Mouse (Mus musculus) forebrain, embryonic 14.5 days (tissue): ENCODE measurements around the gene Pde4c. TPM values are rescaled to one million over a fixed set of nuclear protein-coding genes. Genes with fewer than 3 reads are reported as not detected.

ENCODE experiments used
- ATAC-seq: fragments of 200-750 bp; cut with Nextera tagmentation; 2 replicates; pipeline ENCODE4 v1.8.0; 2017; ENCODE audit warnings: mild to moderate bottlenecking, moderate library complexity
- DNase-seq: peaks from one replicate; pipeline ENCODE4 v3.0.0-alpha.2; 2015; ENCODE audit warnings: low spot score
- H3K27ac ChIP-seq: fragments of 300-500 bp; sonication (generic); 2 replicates; pipeline ENCODE4 v1.5.1; 2014; ENCODE audit warnings: low read depth, mild to moderate bottlenecking, control low read depth, low read length, moderate library complexity
- H3K27me3 ChIP-seq: fragments of 300-500 bp; sonication (generic); replicated peaks from 2 replicates; pipeline ENCODE4 v1.6.1; 2014; ENCODE audit warnings: low read length, control low read depth, mixed read lengths; ENCODE audit not compliant: control insufficient read depth, insufficient read depth
- H3K36me3 ChIP-seq: fragments of 300-500 bp; sonication (generic); 2 replicates; pipeline ENCODE4 v1.6.1; 2014; ENCODE audit warnings: low read length, control low read depth; ENCODE audit not compliant: control insufficient read depth, insufficient read depth
- H3K4me1 ChIP-seq: fragments of 300-500 bp; sonication (generic); 2 replicates; pipeline ENCODE4 v1.6.1; 2014; ENCODE audit warnings: antibody characterized with exemption, low read length, control low read depth; ENCODE audit not compliant: control insufficient read depth, insufficient read depth
- H3K4me2 ChIP-seq: fragments of 300-500 bp; sonication (generic); 2 replicates; pipeline ENCODE4 v1.6.1; 2014; ENCODE audit warnings: mild to moderate bottlenecking, control low read depth, low read length
- H3K4me3 ChIP-seq: fragments of 300-500 bp; sonication (generic); 2 replicates; pipeline ENCODE4 v1.5.1; 2014; ENCODE audit warnings: low read depth, low read length, control low read depth
- H3K9ac ChIP-seq: fragments of 300-500 bp; sonication (generic); 2 replicates; pipeline ENCODE4 v1.6.1; 2014; ENCODE audit warnings: mild to moderate bottlenecking, low read length, control low read depth, moderate library complexity
- H3K9me3 ChIP-seq: fragments of 300-500 bp; sonication (generic); replicated peaks from 2 replicates; pipeline ENCODE4 v1.6.1; 2016; ENCODE audit warnings: low read length, control low read depth, mixed read lengths; ENCODE audit not compliant: control insufficient read depth
- WGBS: fragments of 180-500 bp; shearing (Covaris S2); extraction: QIAGEN DNeasy Blood & Tissue Kit; methylation state at CpG from one replicate; pipeline ENCODE4 v1.1.7; 2014; 5-methylcytosine and 5-hydroxymethylcytosine counted together
- polyA plus RNA-seq: library from polyadenylated mRNA; unstranded; fragments of >200 nt; fragmentation: Nextera tagmentation; extraction: Ambion mirVana; gene quantifications from 2 replicates; pipeline ENCODE4 v1.2.1, GENCODE M21; 2014

Gene Pde4c
- polyA plus RNA-seq, 1 experiment from 2014 or later = not detected

DNA sequence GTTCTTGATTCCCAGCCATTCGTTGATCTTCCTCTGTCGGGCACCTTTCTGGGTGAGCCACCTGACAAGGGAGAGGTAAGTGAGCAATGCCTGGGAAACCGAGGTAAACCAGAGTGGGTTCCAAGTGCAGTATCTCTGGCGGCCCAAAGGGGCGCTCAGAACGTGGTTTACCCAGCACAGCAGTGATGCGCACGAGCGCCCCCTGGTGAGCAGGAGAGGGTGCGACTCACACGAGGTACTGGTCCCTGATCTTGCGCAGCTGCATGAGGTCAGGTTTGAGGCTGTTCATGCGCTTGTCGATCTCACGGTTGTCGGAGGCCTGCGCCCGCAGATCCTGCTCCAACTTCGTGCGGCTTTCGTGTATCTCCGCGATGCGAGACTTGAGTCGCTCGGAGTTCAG is 45.8 kb downstream of the Pde4c start:
- 5% methylated on average over 26 of the region's 26 CpGs for WGBS
- H3K27me3 ChIP-seq = no peaks in the 10 kb centered on the region
- peaks cover 22% of the 10 kb centered on the region for H3K4me1 ChIP-seq
- H3K9me3 ChIP-seq = no peaks in the 10 kb centered on the region
- H3K27ac ChIP-seq = 0 out of 2 replicates have a peak overlapping the region, but pooled peaks have one; percentile 14
- no peak overlapping the region for H3K4me3 ChIP-seq
- ATAC-seq (peak; percentile 81), DNase-seq (peak; percentile 96)
- no peak overlapping the region for H3K9ac ChIP-seq
- H3K4me2 ChIP-seq = no peak overlapping the region
- H3K36me3 ChIP-seq = peaks cover 73% of the 10 kb centered on the region

GRCm38 (mm10) chr8:70769858-70770257 is 46.3 kb downstream of the Pde4c start:
- no peaks in the 10 kb centered on the region for H3K27me3 ChIP-seq
- ATAC-seq = no peak
- H3K4me2 ChIP-seq = no peak overlapping the region
- no peak overlapping the region for H3K4me3 ChIP-seq
- no peak overlapping the region; the same call in 1 of the 2 replicates for H3K27ac ChIP-seq
- no peak overlapping the region for H3K9ac ChIP-seq
- 72% methylated on average over 12 of the region's 12 CpGs for WGBS
- no peak for DNase-seq
- peaks cover 27% of the 10 kb centered on the region for H3K4me1 ChIP-seq
- H3K9me3 ChIP-seq = no peaks in the 10 kb centered on the region
- H3K36me3 ChIP-seq = peaks cover 75% of the 10 kb centered on the region

DNA sequence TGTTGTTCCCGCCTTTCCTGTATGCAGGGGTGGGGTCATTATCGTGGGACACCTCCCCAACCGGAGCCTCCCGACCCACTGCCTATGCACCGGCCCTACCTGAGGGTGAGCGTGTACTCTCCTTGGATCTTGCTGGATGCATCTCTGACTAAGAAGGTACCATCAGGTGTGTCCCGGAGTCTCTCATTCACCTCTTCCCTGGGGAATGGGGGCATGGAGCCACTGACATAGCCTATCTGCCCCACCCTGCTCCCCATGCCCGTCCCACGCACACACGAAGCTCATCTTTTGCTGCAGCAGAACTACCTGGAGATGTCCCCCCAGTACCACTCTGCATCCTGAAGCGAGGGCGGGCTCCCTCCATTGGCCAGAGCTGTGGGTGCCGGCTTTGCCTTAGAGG is 47.2 kb downstream of the Pde4c start:
- H3K27me3 ChIP-seq = no peaks in the 10 kb centered on the region
- ATAC-seq (no peak), DNase-seq (no peak)
- no peak overlapping the region for H3K9ac ChIP-seq
- no peak overlapping the region for H3K27ac ChIP-seq
- H3K4me2 ChIP-seq = no peak overlapping the region
- 93% methylated on average over 13 of the region's 13 CpGs for WGBS
- peaks cover 35% of the 10 kb centered on the region for H3K4me1 ChIP-seq
- peaks cover 78% of the 10 kb centered on the region for H3K36me3 ChIP-seq
- no peak overlapping the region for H3K4me3 ChIP-seq
- H3K9me3 ChIP-seq = no peaks in the 10 kb centered on the region

- H3K36me3 ChIP-seq = peaks cover 78% of the 10 kb centered on the region
- no peak overlapping the region for H3K4me2 ChIP-seq
- no peak overlapping the region for H3K4me3 ChIP-seq
Observed at GRCm38 (mm10) chr8:70771217-70771616, 47.7 kb downstream of the Pde4c start.

DNA sequence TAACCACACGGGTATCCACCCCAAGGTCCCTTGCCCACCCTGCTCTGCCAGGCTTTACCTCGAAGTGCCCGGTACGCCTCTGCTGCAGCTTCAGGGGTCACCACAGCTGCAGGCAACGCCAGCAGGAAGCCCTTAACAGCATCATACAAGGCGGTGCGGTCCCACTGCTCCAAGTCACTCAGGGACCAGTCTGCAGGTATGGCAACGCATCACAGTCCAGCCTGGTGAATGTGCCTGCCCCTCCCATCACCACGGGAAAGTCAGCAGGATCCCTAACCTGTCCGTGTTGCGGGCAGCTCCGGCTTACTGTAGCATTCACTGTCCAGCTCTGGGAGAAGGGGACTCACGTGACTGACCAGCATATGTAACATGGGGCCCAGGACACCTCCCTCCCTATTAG is 48.6 kb downstream of the Pde4c start:
- no peaks in the 10 kb centered on the region for H3K9me3 ChIP-seq
- peaks cover 76% of the 10 kb centered on the region for H3K36me3 ChIP-seq
- DNase-seq (no peak), ATAC-seq (no peak)
- H3K4me3 ChIP-seq = no peak overlapping the region
- peaks cover 27% of the 10 kb centered on the region for H3K4me1 ChIP-seq
- WGBS = 93% methylated on average over 13 of the region's 13 CpGs
- H3K27ac ChIP-seq = no peak overlapping the region
- H3K27me3 ChIP-seq = no peaks in the 10 kb centered on the region
- no peak overlapping the region for H3K9ac ChIP-seq
- H3K4me2 ChIP-seq = no peak overlapping the region

More at GRCm38 (mm10) chr8:70771217-70771616, 47.7 kb downstream of the Pde4c start:
- Histone ChIP-seq H3K27ac (no peak overlapping the region), H3K27me3 (no peaks in the 10 kb centered on the region), H3K4me1 (peaks cover 35% of the 10 kb centered on the region), H3K9ac (no peak overlapping the region), H3K9me3 (no peaks in the 10 kb centered on the region)
- no peak for DNase-seq
- ATAC-seq = no peak
- WGBS = 91% methylated on average over 7 of the region's 7 CpGs

DNA sequence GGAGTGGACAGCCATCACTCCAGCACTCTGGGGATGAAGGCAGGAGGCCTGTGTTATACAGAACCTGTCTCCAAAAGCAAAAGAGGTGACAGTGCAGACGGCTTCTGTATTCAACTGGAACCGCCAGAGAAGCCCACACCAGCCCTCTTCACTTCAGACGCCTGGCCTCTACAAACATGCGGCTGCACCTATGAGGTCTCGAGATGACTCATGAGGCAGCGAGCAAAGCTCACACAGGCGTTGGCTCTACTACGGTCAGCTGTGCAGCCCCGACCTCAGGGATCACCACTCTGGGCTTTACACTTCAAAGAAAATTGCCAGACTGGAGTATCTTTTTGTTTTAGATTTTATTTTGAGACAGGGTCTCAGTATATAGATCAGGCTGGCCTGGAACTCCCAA is 49.4 kb downstream of the Pde4c start:
- Histone ChIP-seq H3K4me3 (no peak overlapping the region), H3K9me3 (no peaks in the 10 kb centered on the region), H3K27me3 (no peaks in the 10 kb centered on the region), H3K4me2 (peak overlapping the region; percentile 12; the same call in 1 of the 2 replicates), H3K27ac (peak overlapping the region; percentile 77; the same call in 1 of the 2 replicates), H3K9ac (0 out of 2 replicates have a peak overlapping the region, but pooled peaks have one; percentile 98), H3K4me1 (peaks cover 32% of the 10 kb centered on the region), H3K36me3 (peaks cover 68% of the 10 kb centered on the region)
- WGBS = 90% methylated on average over 9 of the region's 9 CpGs
- DNase-seq (no peak), ATAC-seq (no peak)

GRCm38 (mm10) chr8:70773410-70773809 is 49.9 kb downstream of the Pde4c start:
- 70% methylated on average over 5 of the region's 5 CpGs for WGBS
- Histone ChIP-seq H3K9ac (peak overlapping the region; percentile 98), H3K36me3 (peaks cover 66% of the 10 kb centered on the region), H3K9me3 (no peaks in the 10 kb centered on the region), H3K27ac (peak overlapping the region; percentile 77), H3K27me3 (no peaks in the 10 kb centered on the region), H3K4me2 (peak overlapping the region; percentile 12; the same call in 1 of the 2 replicates), H3K4me3 (peak overlapping the region; percentile 8; the same call in 1 of the 2 replicates), H3K4me1 (peaks cover 35% of the 10 kb centered on the region)
- no peak for DNase-seq
- ATAC-seq = no peak

- ATAC-seq (no peak), DNase-seq (peak; percentile 84)
- H3K36me3 ChIP-seq = peaks cover 65% of the 10 kb centered on the region
Observed at GRCm38 (mm10) chr8:70773833-70774232, 50.3 kb downstream of the Pde4c start.

GRCm38 (mm10) chr8:70774740-70775139 is 51.2 kb downstream of the Pde4c start:
- Histone ChIP-seq H3K9me3 (no peaks in the 10 kb centered on the region), H3K36me3 (peaks cover 65% of the 10 kb centered on the region), H3K4me1 (peaks cover 35% of the 10 kb centered on the region), H3K27me3 (no peaks in the 10 kb centered on the region), H3K9ac (peak overlapping the region; percentile 98; the same call in 1 of the 2 replicates), H3K4me2 (peak overlapping the region; percentile 74), H3K27ac (peak overlapping the region; percentile 77; the same call in 1 of the 2 replicates), H3K4me3 (no peak overlapping the region)
- ATAC-seq (no peak), DNase-seq (no peak)
- WGBS = 95% methylated on average over 18 of the region's 18 CpGs

More at GRCm38 (mm10) chr8:70773833-70774232, 50.3 kb downstream of the Pde4c start:
- H3K4me1 ChIP-seq = peaks cover 35% of the 10 kb centered on the region
- 51% methylated on average over 9 of the region's 9 CpGs for WGBS
- peak overlapping the region; percentile 8; the same call in 1 of the 2 replicates for H3K4me3 ChIP-seq
- peak overlapping the region; percentile 77 for H3K27ac ChIP-seq
- peak overlapping the region; percentile 12; the same call in 1 of the 2 replicates for H3K4me2 ChIP-seq
- H3K9ac ChIP-seq = peak overlapping the region; percentile 98
- no peaks in the 10 kb centered on the region for H3K27me3 ChIP-seq
- H3K9me3 ChIP-seq = no peaks in the 10 kb centered on the region
